Mouse (Mus musculus) spleen, adult 2 months (tissue): ENCODE results near the gene Defa31.
"Not testable (repeated sequence)": the region's sequence is repeated elsewhere in the genome, so short reads cannot be mapped to it uniquely, and the experiment has no call there.

Experiments used
- CTCF ChIP-seq: fragments of 200-500 bp; IDR thresholded peaks from 2 replicates; pipeline ENCODE4 v1.5.1; 2011; ENCODE audit warnings: mild to moderate bottlenecking, inconsistent platforms; ENCODE audit not compliant: insufficient read depth, insufficient read length, insufficient replicate concordance; ENCODE audit errors: extremely low read depth
- POLR2A ChIP-seq: fragments of 200-500 bp; IDR thresholded peaks from 2 replicates; pipeline ENCODE4 v1.6.1; 2011; ENCODE audit warnings: low read depth, low read length, inconsistent platforms

- TF ChIP-seq CTCF, POLR2A: not testable (repeated sequence)
These were observed 9.8 kb downstream of the Defa31 start, which contains the start of gene Gm15293 for GRCm38 (mm10) chr8:21201261-21201660.
